Mouse (Mus musculus) stomach, embryonic 16.5 days (tissue): ENCODE measurements around the gene Fgf3. TPM values are rescaled to one million over a fixed set of nuclear protein-coding genes. Genes with fewer than 3 reads are reported as not detected.
A peak's percentile ranks its signal among the peaks of the same experiment; 100 is the strongest.

ENCODE experiments used
- ATAC-seq: fragments of 200-750 bp; cut with Nextera tagmentation; 2 replicates; pipeline ENCODE4 v1.8.0; 2017; ENCODE audit warnings: moderate number of reproducible peaks, moderate TSS enrichment; ENCODE audit not compliant: insufficient read depth, low FRiP score
- H3K27ac ChIP-seq: fragments of 300-500 bp; sonication (generic); 2 replicates; pipeline ENCODE4 v1.5.1; 2014; ENCODE audit warnings: low read length
- H3K27me3 ChIP-seq: fragments of 300-500 bp; sonication (generic); 2 replicates; pipeline ENCODE4 v1.6.1; 2014; ENCODE audit warnings: low read length, control low read depth, mixed read lengths; ENCODE audit not compliant: control insufficient read depth, insufficient read depth
- H3K36me3 ChIP-seq: fragments of 300-500 bp; sonication (generic); 2 replicates; pipeline ENCODE4 v1.6.1; 2014; ENCODE audit warnings: low read length; ENCODE audit not compliant: control insufficient read depth, insufficient read depth
- H3K4me1 ChIP-seq: fragments of 300-500 bp; sonication (generic); 2 replicates; pipeline ENCODE4 v1.6.1; 2014; ENCODE audit warnings: low read length, control low read depth, mixed read lengths; ENCODE audit not compliant: control insufficient read depth, insufficient read depth
- H3K4me2 ChIP-seq: fragments of 300-500 bp; sonication (generic); 2 replicates; pipeline ENCODE4 v1.6.1; 2014; ENCODE audit warnings: low read depth, low read length, mixed read lengths
- H3K4me3 ChIP-seq: fragments of 300-500 bp; sonication (generic); replicated peaks from 2 replicates; pipeline ENCODE4 v1.5.1; 2014; ENCODE audit warnings: mild to moderate bottlenecking, low read length
- H3K9ac ChIP-seq: fragments of 300-500 bp; sonication (generic); 2 replicates; pipeline ENCODE4 v1.6.1; 2014; ENCODE audit warnings: low read length
- H3K9me3 ChIP-seq: fragments of 300-500 bp; sonication (generic); replicated peaks from 2 replicates; pipeline ENCODE4 v1.6.1; 2016; ENCODE audit warnings: low read length, control low read depth; ENCODE audit not compliant: control insufficient read depth
- WGBS: fragments of 180-500 bp; shearing (Covaris S2); extraction: QIAGEN DNeasy Blood & Tissue Kit; methylation state at CpG from one replicate; pipeline ENCODE4 v1.1.7; 2014; 5-methylcytosine and 5-hydroxymethylcytosine counted together
- polyA plus RNA-seq: library from polyadenylated mRNA; unstranded; fragments of >200 nt; fragmentation: Nextera tagmentation; extraction: Ambion mirVana; gene quantifications from 2 replicates; pipeline ENCODE4 v1.2.1, GENCODE M21; 2015

Gene Fgf3
- polyA plus RNA-seq, 1 experiment from 2014 or later, result not detected

DNA sequence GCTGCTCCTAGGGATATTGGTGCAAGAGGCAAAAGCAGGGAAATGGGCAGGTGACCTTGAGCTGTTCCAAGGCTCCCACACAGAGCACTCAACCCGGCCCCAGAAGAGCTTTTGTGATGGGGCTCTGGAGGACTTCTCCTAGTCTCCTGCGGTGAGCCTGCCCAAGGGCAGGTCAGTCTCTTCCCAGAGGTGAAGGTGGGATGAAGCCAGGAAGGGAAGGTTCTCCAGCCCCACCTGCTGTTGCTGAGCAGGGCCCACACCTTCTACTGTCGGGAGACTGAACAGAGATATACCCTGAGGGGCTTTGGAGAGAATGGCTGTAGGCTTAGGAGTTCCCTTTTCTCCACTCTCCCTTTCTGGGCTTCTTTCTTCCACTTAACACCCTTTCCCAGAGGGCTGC lies 13.4 kb downstream of the Fgf3 start:
- Histone ChIP-seq H3K9ac (no peak overlapping the region), H3K36me3 (no peaks in the 10 kb centered on the region), H3K4me1 (no peaks in the 10 kb centered on the region), H3K4me3 (no peak overlapping the region), H3K4me2 (no peak overlapping the region), H3K9me3 (no peaks in the 10 kb centered on the region), H3K27me3 (no peaks in the 10 kb centered on the region), H3K27ac (no peak overlapping the region)
- ATAC-seq, result no peak
- WGBS, result 50% methylated on average over 3 of the region's 3 CpGs

- ATAC-seq, result no peak
- Histone ChIP-seq H3K4me1 (no peaks in the 10 kb centered on the region), H3K4me2 (no peak overlapping the region), H3K4me3 (no peak overlapping the region), H3K9ac (no peak overlapping the region), H3K27ac (no peak overlapping the region), H3K9me3 (no peaks in the 10 kb centered on the region), H3K36me3 (no peaks in the 10 kb centered on the region), H3K27me3 (peaks cover 12% of the 10 kb centered on the region)
- WGBS, result 31% methylated on average over 3 of the region's 3 CpGs
Observed at GRCm38 (mm10) chr7:144854966-144855365, 17.1 kb downstream of the Fgf3 start.

DNA sequence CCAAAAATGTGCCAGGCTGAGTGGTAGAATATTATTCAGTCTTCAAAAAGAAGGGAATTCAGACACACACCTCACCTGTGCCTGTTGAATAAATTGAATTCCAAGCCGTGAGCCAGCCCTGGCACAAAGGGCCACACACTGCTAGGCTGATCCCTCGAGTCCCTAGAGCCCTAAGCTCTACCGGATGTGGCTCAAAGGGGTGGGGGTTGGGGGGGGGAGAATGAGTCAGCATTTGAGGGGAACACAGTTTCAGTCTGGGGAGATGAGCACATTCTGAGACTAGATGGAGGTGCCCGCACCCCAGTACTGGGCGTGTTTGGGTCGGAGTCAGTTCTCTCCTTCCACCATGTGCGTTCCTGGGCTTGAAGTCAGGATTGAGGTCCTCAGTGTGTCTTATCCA lies 19.3 kb downstream of the Fgf3 start:
- Histone ChIP-seq H3K4me1 (peaks cover 6% of the 10 kb centered on the region), H3K4me3 (no peak overlapping the region), H3K9ac (no peak overlapping the region), H3K4me2 (no peak overlapping the region), H3K27ac (no peak overlapping the region), H3K9me3 (no peaks in the 10 kb centered on the region), H3K36me3 (no peaks in the 10 kb centered on the region), H3K27me3 (peaks cover 34% of the 10 kb centered on the region)
- WGBS, result 87% methylated on average over 7 of the region's 7 CpGs
- ATAC-seq, result no peak

GRCm38 (mm10) chr7:144857826-144858342 lies 20.0 kb downstream of the Fgf3 start:
- H3K36me3 ChIP-seq, result no peaks in the 10 kb centered on the region
- H3K9ac ChIP-seq, result no peak overlapping the region
- H3K4me1 ChIP-seq, result peaks cover 6% of the 10 kb centered on the region
- H3K27ac ChIP-seq, result no peak overlapping the region
- WGBS, result 72% methylated on average over 3 of the region's 3 CpGs
- no peak overlapping the region for H3K4me2 ChIP-seq
- no peaks in the 10 kb centered on the region for H3K9me3 ChIP-seq
- no peak for ATAC-seq
- no peak overlapping the region for H3K4me3 ChIP-seq
- H3K27me3 ChIP-seq, result peaks cover 41% of the 10 kb centered on the region

DNA sequence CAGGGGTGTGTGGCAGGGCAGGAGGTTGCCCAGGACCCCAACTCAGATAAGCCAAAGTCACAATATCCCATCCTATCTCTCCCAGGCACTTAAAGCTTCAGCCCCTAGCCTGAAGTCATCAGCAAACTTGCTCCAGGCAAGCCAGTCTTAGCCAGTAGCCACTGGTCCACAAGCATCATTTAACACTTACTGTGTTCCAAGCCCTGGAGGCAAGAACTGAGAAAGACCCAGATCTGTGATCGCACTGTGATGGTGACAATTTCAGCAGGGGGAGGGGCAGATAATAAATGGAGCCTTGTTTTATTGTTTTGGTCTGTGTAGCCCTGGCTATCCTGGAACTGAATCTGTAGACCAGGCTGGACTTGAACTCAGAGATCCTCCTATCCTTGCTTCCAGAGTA lies 20.8 kb downstream of the Fgf3 start:
- Histone ChIP-seq H3K9me3 (no peaks in the 10 kb centered on the region), H3K4me1 (peaks cover 6% of the 10 kb centered on the region), H3K27me3 (peaks cover 49% of the 10 kb centered on the region), H3K36me3 (no peaks in the 10 kb centered on the region), H3K4me3 (no peak overlapping the region), H3K27ac (no peak overlapping the region), H3K9ac (no peak overlapping the region), H3K4me2 (no peak overlapping the region)
- 78% methylated on average over 1 of the region's 1 CpGs for WGBS
- no peak for ATAC-seq

GRCm38 (mm10) chr7:144861056-144861768 lies 23.3 kb downstream of the Fgf3 start:
- Histone ChIP-seq H3K9ac (no peak overlapping the region), H3K27ac (no peak overlapping the region), H3K4me3 (peak overlapping the region; percentile 7; the same call in 1 of the 2 replicates), H3K27me3 (peaks cover 70% of the 10 kb centered on the region), H3K4me1 (peaks cover 6% of the 10 kb centered on the region), H3K36me3 (no peaks in the 10 kb centered on the region), H3K9me3 (no peaks in the 10 kb centered on the region), H3K4me2 (peak overlapping the region; percentile 12; the same call in 1 of the 2 replicates)
- WGBS, result under 1% methylated on average over 72 of the region's 72 CpGs
- ATAC-seq, result no peak

GRCm38 (mm10) chr7:144861769-144862070 lies 23.8 kb downstream of the Fgf3 start:
- no peak overlapping the region for H3K9ac ChIP-seq
- no peaks in the 10 kb centered on the region for H3K9me3 ChIP-seq
- H3K27me3 ChIP-seq, result peaks cover 71% of the 10 kb centered on the region
- H3K4me3 ChIP-seq, result peak overlapping the region; percentile 7; the same call in 1 of the 2 replicates
- ATAC-seq, result no peak
- no peak overlapping the region for H3K27ac ChIP-seq
- H3K36me3 ChIP-seq, result no peaks in the 10 kb centered on the region
- H3K4me2 ChIP-seq, result no peak overlapping the region; the same call in 1 of the 2 replicates
- under 1% methylated on average over 28 of the region's 28 CpGs for WGBS
- peaks cover 6% of the 10 kb centered on the region for H3K4me1 ChIP-seq

GRCm38 (mm10) chr7:144862126-144862525 lies 24.2 kb downstream of the Fgf3 start:
- 2% methylated on average over 15 of the region's 15 CpGs for WGBS
- H3K36me3 ChIP-seq, result no peaks in the 10 kb centered on the region
- H3K9ac ChIP-seq, result no peak overlapping the region
- H3K4me3 ChIP-seq, result no peak overlapping the region
- H3K9me3 ChIP-seq, result no peaks in the 10 kb centered on the region
- H3K4me2 ChIP-seq, result no peak overlapping the region
- H3K27ac ChIP-seq, result no peak overlapping the region
- no peak for ATAC-seq
- H3K27me3 ChIP-seq, result peaks cover 72% of the 10 kb centered on the region
- peaks cover 6% of the 10 kb centered on the region for H3K4me1 ChIP-seq

DNA sequence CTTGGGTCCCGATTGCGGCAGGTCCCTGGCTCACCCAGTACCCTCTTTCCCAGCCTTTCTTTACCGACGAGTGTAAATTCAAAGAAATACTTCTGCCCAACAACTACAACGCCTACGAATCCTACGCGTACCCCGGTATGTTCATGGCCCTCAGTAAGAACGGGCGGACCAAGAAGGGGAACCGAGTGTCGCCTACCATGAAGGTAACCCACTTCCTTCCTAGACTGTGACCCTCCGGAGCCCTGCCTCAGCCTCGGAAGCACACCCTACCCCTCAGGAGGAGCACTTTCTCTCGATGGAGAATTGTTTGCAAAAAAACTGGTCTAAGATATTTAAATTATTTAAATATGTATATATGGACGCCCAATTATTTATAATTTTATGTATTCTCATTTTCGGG lies 24.8 kb downstream of the Fgf3 start:
- H3K4me2 ChIP-seq, result no peak overlapping the region
- no peak for ATAC-seq
- no peak overlapping the region for H3K4me3 ChIP-seq
- no peaks in the 10 kb centered on the region for H3K9me3 ChIP-seq
- H3K4me1 ChIP-seq, result peaks cover 6% of the 10 kb centered on the region
- peaks cover 78% of the 10 kb centered on the region for H3K27me3 ChIP-seq
- H3K27ac ChIP-seq, result no peak overlapping the region
- H3K36me3 ChIP-seq, result no peaks in the 10 kb centered on the region
- WGBS, result 4% methylated on average over 18 of the region's 18 CpGs
- no peak overlapping the region for H3K9ac ChIP-seq
